Comparison of ENCODE assay signal across 21 mouse cellular contexts in genomic region chr1:184837649-184838048, GRCm38 (mm10). TPM values are rescaled to one million over a fixed set of nuclear protein-coding genes. Genes with fewer than 3 reads are reported as not detected.
A peak's percentile ranks its signal among the peaks of the same experiment; 100 is the strongest.
DNase-seq lines count a peak whose midpoint lies in the region; ATAC-seq and TF ChIP-seq lines count a peak whose summit lies in the region.
"Had no signal": no experiment of that assay in that cellular context is flagged by ENCODE, and none has a peak within 500 bp of the region (broad histone marks: within the 10 kb centered on the region; RNA-seq: fewer than 3 reads in every experiment).

No protein-coding gene starts in this region.

- no peak for TF ChIP-seq EP300 in stomach, postnatal 0 days (optimal IDR thresholded peaks at IDR 0.05)

- no peak for DNase-seq in stomach, postnatal 0 days (ENCODE audit: low spot score)
- DNase-seq in cerebellum, postnatal 4 days (ENCODE audit: low spot score in 2 of 2): no peak
- DNase-seq in urinary bladder, adult 2 months (ENCODE audit: low spot score): no peak
- DNase-seq: adrenal gland, adult 2 months; adrenal gland, postnatal 25 days; cerebellum, adult 11 months; cerebellum, adult 8-10 months; cerebellum, postnatal 25 days; gastrocnemius, postnatal 10 days; heart, adult 2 months; heart, postnatal 36 days had no signal

- no peak overlapping the region for H3K9ac ChIP-seq in stomach, embryonic 16.5 days (ENCODE audit: low read length)
- H3K9ac ChIP-seq in stomach, postnatal 0 days (ENCODE audit: low read length): no peak overlapping the region
- H3K9ac ChIP-seq in intestine, embryonic 16.5 days (ENCODE audit: low read depth, low read length): no peak overlapping the region; the same call in 1 of the 2 replicates
- H3K9ac ChIP-seq in liver, embryonic 16.5 days (ENCODE audit: low read depth, low read length): no peak overlapping the region
- no peak overlapping the region for H3K9ac ChIP-seq in heart, embryonic 11.5 days (ENCODE audit: low read depth, low read length)
- H3K9ac ChIP-seq: embryonic facial prominence, embryonic 13.5 days; forebrain, embryonic 12.5 days; heart, embryonic 13.5 days; hindbrain, embryonic 15.5 days had no signal

- peak; percentile 21; the same call in 1 of the 2 replicates for ATAC-seq in stomach, embryonic 16.5 days (ENCODE audit: insufficient read depth, low FRiP score)
- no peak for ATAC-seq in stomach, postnatal 0 days (ENCODE audit: low FRiP score, low TSS enrichment)
- peak; percentile 79 for ATAC-seq in intestine, embryonic 16.5 days
- ATAC-seq in liver, embryonic 16.5 days (ENCODE audit: low read depth): peak; percentile 59
- ATAC-seq in heart, embryonic 11.5 days (replicated peaks; ENCODE audit: insufficient number of reproducible peaks, low FRiP score, low TSS enrichment): no peak
- ATAC-seq: forebrain, embryonic 16.5 days had no signal

- H3K36me3 ChIP-seq in stomach, embryonic 16.5 days (ENCODE audit: control insufficient read depth, insufficient read depth, low read length): peaks cover 5% of the 10 kb centered on the region; the same call in 1 of the 2 replicates
- peaks cover 10% of the 10 kb centered on the region for H3K36me3 ChIP-seq in stomach, postnatal 0 days (ENCODE audit: control insufficient read depth, insufficient read depth, low read length)
- H3K36me3 ChIP-seq in intestine, embryonic 16.5 days (ENCODE audit: control insufficient read depth, insufficient read depth, low read length): peaks cover 12% of the 10 kb centered on the region
- H3K36me3 ChIP-seq in liver, embryonic 16.5 days (ENCODE audit: control insufficient read depth, insufficient read depth): peaks cover 4% of the 10 kb centered on the region
- H3K36me3 ChIP-seq in heart, embryonic 11.5 days (ENCODE audit: control insufficient read depth, insufficient read depth, low read length): peaks cover 9% of the 10 kb centered on the region

- WGBS in stomach, embryonic 16.5 days: 71% methylated on average over 4 of the region's 4 CpGs
- 75% methylated on average over 4 of the region's 4 CpGs for WGBS in stomach, postnatal 0 days
- 62% methylated on average over 4 of the region's 4 CpGs for WGBS in intestine, embryonic 16.5 days
- WGBS in liver, embryonic 16.5 days (ENCODE audit: insufficient replicate concordance): 69% methylated on average over 4 of the region's 4 CpGs
- WGBS in heart, embryonic 11.5 days (ENCODE audit: insufficient replicate concordance): 84% methylated on average over 4 of the region's 4 CpGs

- no peak overlapping the region for H3K4me3 ChIP-seq in stomach, embryonic 16.5 days (replicated peaks; ENCODE audit: low read length)
- H3K4me3 ChIP-seq in stomach, postnatal 0 days (ENCODE audit: low read depth, low read length): no peak overlapping the region
- no peak overlapping the region for H3K4me3 ChIP-seq in intestine, embryonic 16.5 days (ENCODE audit: low read length)
- no peak overlapping the region for H3K4me3 ChIP-seq in liver, embryonic 16.5 days (ENCODE audit: low read depth, low read length)
- H3K4me3 ChIP-seq in heart, embryonic 11.5 days (ENCODE audit: low read depth, low read length): no peak overlapping the region
- H3K4me3 ChIP-seq: embryonic facial prominence, embryonic 13.5 days; forebrain, embryonic 12.5 days; heart, adult 2 months; heart, embryonic 13.5 days; hindbrain, embryonic 15.5 days had no signal

- no peak overlapping the region for H3K27ac ChIP-seq in stomach, embryonic 16.5 days (ENCODE audit: low read length)
- H3K27ac ChIP-seq in stomach, postnatal 0 days (replicated peaks): no peak overlapping the region
- H3K27ac ChIP-seq in intestine, embryonic 16.5 days (ENCODE audit: low read length): peak overlapping the region; percentile 88
- H3K27ac ChIP-seq in liver, embryonic 16.5 days (ENCODE audit: low read length): peak overlapping the region; percentile 43
- H3K27ac ChIP-seq in heart, embryonic 11.5 days (ENCODE audit: low read depth, low read length): no peak overlapping the region
- H3K27ac ChIP-seq: embryonic facial prominence, embryonic 13.5 days; forebrain, embryonic 12.5 days; heart, adult 2 months; heart, embryonic 13.5 days; hindbrain, embryonic 15.5 days had no signal

- no peaks in the 10 kb centered on the region for H3K9me3 ChIP-seq in stomach, embryonic 16.5 days (replicated peaks; ENCODE audit: control insufficient read depth, low read length)
- no peaks in the 10 kb centered on the region for H3K9me3 ChIP-seq in stomach, postnatal 0 days (ENCODE audit: control insufficient read depth, low read length)
- no peaks in the 10 kb centered on the region for H3K9me3 ChIP-seq in intestine, embryonic 16.5 days (ENCODE audit: control insufficient read depth, low read length)
- H3K9me3 ChIP-seq in liver, embryonic 16.5 days (replicated peaks; ENCODE audit: control insufficient read depth, low read length): no peaks in the 10 kb centered on the region
- no peaks in the 10 kb centered on the region for H3K9me3 ChIP-seq in heart, embryonic 11.5 days (replicated peaks; ENCODE audit: control insufficient read depth, low read length)
- H3K9me3 ChIP-seq: embryonic facial prominence, embryonic 13.5 days; forebrain, embryonic 12.5 days; heart, embryonic 13.5 days; hindbrain, embryonic 15.5 days had no signal

- TF ChIP-seq CTCF in stomach, postnatal 0 days (IDR thresholded peaks at IDR 0.05; ENCODE audit: low read depth): no peak

- H3K27me3 ChIP-seq in stomach, embryonic 16.5 days (ENCODE audit: control insufficient read depth, insufficient read depth, low read length): no peaks in the 10 kb centered on the region
- H3K27me3 ChIP-seq in stomach, postnatal 0 days (ENCODE audit: control insufficient read depth, insufficient read depth, low read length): no peaks in the 10 kb centered on the region
- no peaks in the 10 kb centered on the region for H3K27me3 ChIP-seq in intestine, embryonic 16.5 days (replicated peaks; ENCODE audit: control insufficient read depth, insufficient read depth, low read length)
- H3K27me3 ChIP-seq in liver, embryonic 16.5 days (ENCODE audit: control insufficient read depth, insufficient read depth, low read depth, low read length): no peaks in the 10 kb centered on the region
- H3K27me3 ChIP-seq in heart, embryonic 11.5 days (ENCODE audit: control insufficient read depth, insufficient read depth, low read length): no peaks in the 10 kb centered on the region
- H3K27me3 ChIP-seq: embryonic facial prominence, embryonic 13.5 days; forebrain, embryonic 12.5 days; heart, embryonic 13.5 days; hindbrain, embryonic 15.5 days had no signal

- H3K4me1 ChIP-seq in stomach, embryonic 16.5 days (ENCODE audit: control insufficient read depth, insufficient read depth, low read length): no peaks in the 10 kb centered on the region
- H3K4me1 ChIP-seq in stomach, postnatal 0 days (replicated peaks; ENCODE audit: control insufficient read depth, insufficient read depth): no peaks in the 10 kb centered on the region
- peaks cover 9% of the 10 kb centered on the region for H3K4me1 ChIP-seq in intestine, embryonic 16.5 days (ENCODE audit: control insufficient read depth, insufficient read depth, low read length)
- peaks cover 17% of the 10 kb centered on the region for H3K4me1 ChIP-seq in liver, embryonic 16.5 days (ENCODE audit: control insufficient read depth, low read depth, low read length)
- peaks cover 6% of the 10 kb centered on the region for H3K4me1 ChIP-seq in heart, embryonic 11.5 days (ENCODE audit: control insufficient read depth, insufficient read depth, low read length)
- H3K4me1 ChIP-seq: embryonic facial prominence, embryonic 13.5 days; forebrain, embryonic 12.5 days had no signal

- no peak overlapping the region for H3K4me2 ChIP-seq in stomach, embryonic 16.5 days (ENCODE audit: low read depth, low read length)
- no peak overlapping the region for H3K4me2 ChIP-seq in stomach, postnatal 0 days (replicated peaks; ENCODE audit: low read depth)
- H3K4me2 ChIP-seq in intestine, embryonic 16.5 days (ENCODE audit: low read depth, low read length): no peak overlapping the region
- no peak overlapping the region for H3K4me2 ChIP-seq in liver, embryonic 16.5 days (ENCODE audit: low read depth, low read length)
- H3K4me2 ChIP-seq in heart, embryonic 11.5 days: no peak overlapping the region
- H3K4me2 ChIP-seq: embryonic facial prominence, embryonic 13.5 days; forebrain, embryonic 12.5 days; heart, embryonic 13.5 days; hindbrain, embryonic 15.5 days had no signal

RNA-seq across cellular contexts. Expression of gene Marc2, which starts 8.6 kb away (rescaled TPM):
- polyA plus RNA-seq in stomach, embryonic 16.5 days (2015; fragmentation: Nextera tagmentation; extraction: Ambion mirVana): 218 and 228 TPM in 2 replicates
- 197 and 217 TPM in 2 replicates for polyA plus RNA-seq in stomach, postnatal 0 days (2015; fragmentation: Nextera tagmentation; extraction: Ambion mirVana)
- polyA plus RNA-seq in intestine, embryonic 16.5 days (2015; fragmentation: Nextera tagmentation; extraction: Ambion mirVana): 404 and 475 TPM in 2 replicates
- 222 and 226 TPM in 2 replicates for polyA plus RNA-seq in liver, embryonic 16.5 days (2015; fragmentation: Nextera tagmentation; extraction: Ambion mirVana)
- polyA plus RNA-seq in heart, embryonic 11.5 days (2014; fragmentation: Nextera tagmentation; extraction: Ambion mirVana): 97.0 and 104 TPM in 2 replicates
- polyA plus RNA-seq in urinary bladder, adult 2 months (2012; rRNA removed): 102 and 119 TPM in 2 replicates

RNA-seq across cellular contexts. Expression of gene Marc1, which starts 26.5 kb away (rescaled TPM):
- polyA plus RNA-seq in stomach, embryonic 16.5 days (2015; fragmentation: Nextera tagmentation; extraction: Ambion mirVana): 2.1 and 2.7 TPM in 2 replicates
- 0.32 and 0.65 TPM in 2 replicates for polyA plus RNA-seq in stomach, postnatal 0 days (2015; fragmentation: Nextera tagmentation; extraction: Ambion mirVana)
- 1.1 and 1.5 TPM in 2 replicates for polyA plus RNA-seq in intestine, embryonic 16.5 days (2015; fragmentation: Nextera tagmentation; extraction: Ambion mirVana)
- 42.6 and 42.9 TPM in 2 replicates for polyA plus RNA-seq in liver, embryonic 16.5 days (2015; fragmentation: Nextera tagmentation; extraction: Ambion mirVana)
- polyA plus RNA-seq in heart, embryonic 11.5 days (2014; fragmentation: Nextera tagmentation; extraction: Ambion mirVana): 0.07 TPM in 1 of 2 replicates, not detected in the other
- polyA plus RNA-seq in urinary bladder, adult 2 months (2012; rRNA removed): 0.40 and 0.62 TPM in 2 replicates
- polyA plus RNA-seq: embryonic facial prominence, embryonic 13.5 days; forebrain, embryonic 16.5 days; heart, embryonic 13.5 days; heart, postnatal 0 days had no signal

RNA-seq across cellular contexts. Expression of gene C130074G19Rik, which starts 45.4 kb away (rescaled TPM):
- 1.5 and 2.2 TPM in 2 replicates for polyA plus RNA-seq in stomach, embryonic 16.5 days (2015; fragmentation: Nextera tagmentation; extraction: Ambion mirVana)
- 1.9 TPM in 2 replicates for polyA plus RNA-seq in stomach, postnatal 0 days (2015; fragmentation: Nextera tagmentation; extraction: Ambion mirVana)
- polyA plus RNA-seq in intestine, embryonic 16.5 days (2015; fragmentation: Nextera tagmentation; extraction: Ambion mirVana): 1.8 and 2.0 TPM in 2 replicates
- polyA plus RNA-seq in liver, embryonic 16.5 days (2015; fragmentation: Nextera tagmentation; extraction: Ambion mirVana): 1.9 and 2.0 TPM in 2 replicates
- 0.37 and 0.60 TPM in 2 replicates for polyA plus RNA-seq in heart, embryonic 11.5 days (2014; fragmentation: Nextera tagmentation; extraction: Ambion mirVana)
- polyA plus RNA-seq in urinary bladder, adult 2 months (2012; rRNA removed): 12.2 and 22.0 TPM in 2 replicates

Comparison
In these comparisons a context has a peak if more than half of its experiments do, and no peak if none do; other contexts are left out.
1. ATAC-seq: peak in stomach, embryonic 16.5 days (single experiment), intestine, embryonic 16.5 days (single experiment) and liver, embryonic 16.5 days (single experiment); none in stomach, postnatal 0 days (single experiment) and heart, embryonic 11.5 days (single experiment).
2. H3K27ac ChIP-seq: peak in intestine, embryonic 16.5 days (single experiment) and liver, embryonic 16.5 days (single experiment); none in stomach, embryonic 16.5 days (single experiment), stomach, postnatal 0 days (single experiment) and heart, embryonic 11.5 days (single experiment).
3. RNA of gene Marc1, which starts 26.5 kb away (polyA plus RNA-seq): 42.6 to 42.9 TPM in liver, embryonic 16.5 days; 2.1 to 2.7 TPM in stomach, embryonic 16.5 days, 1.1 to 1.5 TPM in intestine, embryonic 16.5 days, 0.40 to 0.62 TPM in urinary bladder, adult 2 months, 0.32 to 0.65 TPM in stomach, postnatal 0 days and 0.07 TPM in heart, embryonic 11.5 days; every median in the first group is over 10 times any median in the second.